Mouse (Mus musculus): ENCODE results near the gene Mpz.

DNA sequence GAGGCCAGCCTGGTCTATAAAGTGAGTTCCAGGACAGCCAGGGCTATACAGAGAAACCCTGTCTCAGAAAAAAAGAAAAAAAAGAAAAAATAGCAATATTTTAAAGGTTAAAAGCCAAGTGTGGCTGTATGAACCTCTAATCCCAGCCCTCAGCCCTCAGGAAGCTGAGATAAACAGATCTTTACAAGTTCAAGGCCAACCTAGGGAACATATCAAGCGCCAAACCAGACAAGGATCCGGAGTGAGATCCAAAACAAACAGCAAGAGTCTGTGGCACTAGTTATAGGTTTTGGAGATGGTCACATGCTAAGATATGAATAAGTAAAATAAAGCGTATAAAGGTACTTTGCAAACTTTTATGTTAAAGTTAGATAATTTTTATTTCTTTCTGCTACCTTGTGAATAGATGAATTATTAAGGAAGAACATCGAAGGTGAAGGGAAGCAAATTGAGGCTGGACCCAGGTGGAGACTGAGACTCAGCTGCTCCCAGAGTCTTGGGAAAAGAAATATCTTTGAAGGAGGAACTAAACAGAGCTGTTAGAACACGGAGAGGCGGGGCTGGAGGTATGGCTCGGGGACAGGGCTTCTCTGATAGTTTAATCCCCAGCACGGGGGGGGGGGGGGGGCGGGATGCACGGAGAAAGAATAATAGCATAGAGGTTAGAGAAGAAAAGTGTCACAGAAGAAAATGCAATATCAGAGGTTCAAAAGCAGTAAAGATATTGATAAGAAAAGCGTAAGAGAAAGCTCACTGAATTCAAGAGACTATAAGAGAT, 53.1 kb downstream of the Mpz start:
- TF ChIP-seq POLR2A (IDR thresholded peaks at IDR 0.05; ENCODE audit: low read depth, low read length) (no peak), CTCF (conservative IDR thresholded peaks at IDR 0.05; ENCODE audit: insufficient read depth, insufficient read length, low read depth, low read length) (no peak)

Measured in kidney, adult 2 months (tissue).